In genomic region chr13:45748691-45749090, GRCm38 (mm10) we compare ENCODE assay signal across 12 mouse cellular contexts.
A peak's percentile ranks its signal among the peaks of the same experiment; 100 is the strongest.
DNase-seq lines count a peak whose midpoint lies in the region; ATAC-seq and TF ChIP-seq lines count a peak whose summit lies in the region.
"Had no signal": no experiment of that assay in that cellular context is flagged by ENCODE, and none has a peak within 500 bp of the region (broad histone marks: within the 10 kb centered on the region; RNA-seq: fewer than 3 reads in every experiment).

No protein-coding gene starts in this region.

- no peaks in the 10 kb centered on the region for H3K36me3 ChIP-seq in liver, embryonic 11.5 days (ENCODE audit: control insufficient read depth, insufficient read depth, low read length)
- no peaks in the 10 kb centered on the region for H3K36me3 ChIP-seq in embryonic facial prominence, embryonic 10.5 days (replicated peaks)
- H3K36me3 ChIP-seq in heart, embryonic 13.5 days, result no peaks in the 10 kb centered on the region
- 0 out of 2 replicates have a peak, but pooled peaks cover 2% of the 10 kb centered on the region for H3K36me3 ChIP-seq in liver, postnatal 0 days (replicated peaks; ENCODE audit: insufficient read depth, low read length)
- H3K36me3 ChIP-seq: stomach, embryonic 15.5 days had no signal

- H3K27ac ChIP-seq in liver, embryonic 11.5 days (ENCODE audit: low read depth, low read length), result no peak overlapping the region
- H3K27ac ChIP-seq in embryonic facial prominence, embryonic 10.5 days (replicated peaks), result peak overlapping the region; percentile 40; the same call in 1 of the 2 replicates
- peak overlapping the region; percentile 58; the same call in 1 of the 2 replicates for H3K27ac ChIP-seq in heart, embryonic 13.5 days (replicated peaks)
- no peak overlapping the region for H3K27ac ChIP-seq in liver, postnatal 0 days (ENCODE audit: low read depth)
- H3K27ac ChIP-seq: macrophage; stomach, embryonic 15.5 days had no signal

- H3K4me2 ChIP-seq in liver, embryonic 11.5 days, result no peak overlapping the region
- no peak overlapping the region for H3K4me2 ChIP-seq in heart, embryonic 13.5 days
- no peak overlapping the region for H3K4me2 ChIP-seq in liver, postnatal 0 days (ENCODE audit: low read depth, low read length)
- H3K4me2 ChIP-seq: stomach, embryonic 15.5 days had no signal

- TF ChIP-seq EP300 in liver, postnatal 0 days (IDR thresholded peaks at IDR 0.05; ENCODE audit: low read depth), result no peak

- 0 out of 2 replicates have a peak, but pooled peaks have one; percentile 5 for TF ChIP-seq CTCF in liver, postnatal 0 days (IDR thresholded peaks at IDR 0.05; ENCODE audit: low read depth)

- 57% methylated on average over 4 of the region's 4 CpGs for WGBS in liver, embryonic 11.5 days
- WGBS in embryonic facial prominence, embryonic 10.5 days, result 76% methylated on average over 4 of the region's 4 CpGs
- WGBS in heart, embryonic 13.5 days, result 45% methylated on average over 4 of the region's 4 CpGs
- 45% methylated on average over 4 of the region's 4 CpGs for WGBS in liver, postnatal 0 days (ENCODE audit: insufficient replicate concordance)

- H3K4me3 ChIP-seq in liver, embryonic 11.5 days (ENCODE audit: low read depth, low read length), result no peak overlapping the region
- H3K4me3 ChIP-seq in embryonic facial prominence, embryonic 10.5 days, result no peak overlapping the region
- no peak overlapping the region for H3K4me3 ChIP-seq in heart, embryonic 13.5 days
- no peak overlapping the region for H3K4me3 ChIP-seq in liver, postnatal 0 days (ENCODE audit: low read depth, low read length)
- H3K4me3 ChIP-seq: erythroblast, embryonic 14.5 days; stomach, embryonic 15.5 days had no signal

- H3K9me3 ChIP-seq in liver, embryonic 11.5 days (ENCODE audit: control insufficient read depth, low read length), result no peaks in the 10 kb centered on the region
- H3K9me3 ChIP-seq in embryonic facial prominence, embryonic 10.5 days, result no peaks in the 10 kb centered on the region
- H3K9me3 ChIP-seq in heart, embryonic 13.5 days, result no peaks in the 10 kb centered on the region
- no peaks in the 10 kb centered on the region for H3K9me3 ChIP-seq in liver, postnatal 0 days (ENCODE audit: low read length)
- H3K9me3 ChIP-seq: stomach, embryonic 15.5 days had no signal

- H3K9ac ChIP-seq in liver, embryonic 11.5 days (ENCODE audit: low read depth, low read length), result no peak overlapping the region
- no peak overlapping the region for H3K9ac ChIP-seq in heart, embryonic 13.5 days
- no peak overlapping the region for H3K9ac ChIP-seq in liver, postnatal 0 days (replicated peaks)
- H3K9ac ChIP-seq: stomach, embryonic 15.5 days had no signal

- ATAC-seq in liver, embryonic 11.5 days (replicated peaks; ENCODE audit: low FRiP score), result no peak
- ATAC-seq in heart, embryonic 13.5 days (ENCODE audit: extremely low read depth, insufficient number of reproducible peaks, low FRiP score, low TSS enrichment), result no peak
- no peak for ATAC-seq in liver, postnatal 0 days

- peaks cover 3% of the 10 kb centered on the region; the same call in 1 of the 2 replicates for H3K4me1 ChIP-seq in liver, embryonic 11.5 days (replicated peaks; ENCODE audit: control insufficient read depth, insufficient read depth, low read length)
- peaks cover 30% of the 10 kb centered on the region for H3K4me1 ChIP-seq in embryonic facial prominence, embryonic 10.5 days
- peaks cover 42% of the 10 kb centered on the region for H3K4me1 ChIP-seq in heart, embryonic 13.5 days
- H3K4me1 ChIP-seq in liver, postnatal 0 days (ENCODE audit: insufficient read depth), result peaks cover 2% of the 10 kb centered on the region; the same call in 1 of the 2 replicates

- peak; percentile 25 for DNase-seq in liver, embryonic 11.5 days (ENCODE audit: low spot score)
- no peak for DNase-seq in liver
- no peak for DNase-seq in embryonic facial prominence, embryonic 10.5 days (ENCODE audit: low spot score)
- no peak for DNase-seq in liver, postnatal 0 days
- no peak for DNase-seq in retina, embryonic 14.5 days (ENCODE audit: low spot score)
- DNase-seq in thymus, postnatal 4 days, result no peak
- no peak for DNase-seq in testis, postnatal 14 days (ENCODE audit: low spot score)
- DNase-seq: cerebellum, postnatal 25 days had no signal

- no peaks in the 10 kb centered on the region for H3K27me3 ChIP-seq in liver, embryonic 11.5 days (replicated peaks; ENCODE audit: control insufficient read depth, insufficient read depth, low read length)
- H3K27me3 ChIP-seq in embryonic facial prominence, embryonic 10.5 days (replicated peaks; ENCODE audit: low read depth, poor library complexity, severe bottlenecking), result no peaks in the 10 kb centered on the region
- no peaks in the 10 kb centered on the region for H3K27me3 ChIP-seq in heart, embryonic 13.5 days (replicated peaks)
- no peaks in the 10 kb centered on the region for H3K27me3 ChIP-seq in liver, postnatal 0 days (ENCODE audit: insufficient read depth, low read length)
- H3K27me3 ChIP-seq: stomach, embryonic 15.5 days had no signal

Comparison
In these comparisons a context has a peak if more than half of its experiments do, and no peak if none do; other contexts are left out.
1. H3K27ac ChIP-seq: peak in embryonic facial prominence, embryonic 10.5 days (single experiment) and heart, embryonic 13.5 days (single experiment); none in liver, embryonic 11.5 days (single experiment) and liver, postnatal 0 days (single experiment).